Mouse (Mus musculus) left cerebral cortex, postnatal 36 days (tissue): ENCODE results near the gene Ank3. TPM values are rescaled to one million over a fixed set of nuclear protein-coding genes. Genes with fewer than 3 reads are reported as not detected.

ENCODE experiments used
- DNase-seq, 2 experiments: peaks; one replicate each; pipeline ENCODE4 v3.0.0; 2021 to 2022; ENCODE audit warnings: low spot score in 2 of 2, mixed read lengths in 1 of 2
- intact Hi-C: fragments of 180-260 bp; cut with DNase I; formaldehyde crosslinking; loops from one replicate; pipeline ENCODE4 v1.15.1; 2025
- total RNA-seq, 2 experiments: library from RNA; stranded (reverse); gene quantifications; 2 replicates each; pipeline ENCODE4 v1.2.3; 2021

Ank3 gene
- total RNA-seq, 2 experiments from 2014 or later, result 498 to 546 TPM

- intact Hi-C loops, result no loop called here
Measured at GRCm38 (mm10) chr10:69562931-69563330, 164.4 kb downstream of the Ank3 start.

GRCm38 (mm10) chr10:69565052-69565451 lies 166.5 kb downstream of the Ank3 start:
- no peak for DNase-seq
- intact Hi-C loops, result no loop called here

More at GRCm38 (mm10) chr10:69562931-69563330, 164.4 kb downstream of the Ank3 start:
- DNase-seq, result no peak

GRCm38 (mm10) chr10:69568976-69569375 lies 170.4 kb downstream of the Ank3 start:
- DNase-seq, result no peak
- intact Hi-C loops, result no loop called here

- intact Hi-C loops, result loop anchor here (5.0 kb wide), 1 partner anchor 73 kb away; no protein-coding TSS in a partner anchor
- DNase-seq, result no peak
Measured at GRCm38 (mm10) chr10:69569740-69570139, 171.2 kb downstream of the Ank3 start.

GRCm38 (mm10) chr10:69570466-69571288 lies 172.1 kb downstream of the Ank3 start:
- no peak for DNase-seq
- intact Hi-C loops, result loop anchor here (5.0 kb wide), 1 partner anchor 72 kb away; no protein-coding TSS in a partner anchor

GRCm38 (mm10) chr10:69571422-69571821 lies 172.8 kb downstream of the Ank3 start:
- DNase-seq, result no peak
- intact Hi-C loops, result loop anchor here (5.0 kb wide), 1 partner anchor 71 kb away; no protein-coding TSS in a partner anchor

- no peak for DNase-seq
- intact Hi-C loops, result loop anchor here (5.0 kb wide), 1 partner anchor 70 kb away; no protein-coding TSS in a partner anchor
Measured at GRCm38 (mm10) chr10:69571972-69572371, 173.4 kb downstream of the Ank3 start.

- intact Hi-C loops, result loop anchor here (5.0 kb wide), 1 partner anchor 69 kb away; no protein-coding TSS in a partner anchor
- no peak for DNase-seq
Measured at GRCm38 (mm10) chr10:69573054-69573453, 174.5 kb downstream of the Ank3 start.

- intact Hi-C loops, result loop anchor here (5.0 kb wide), 1 partner anchor 69 kb away; no protein-coding TSS in a partner anchor
- DNase-seq, result no peak
Measured at GRCm38 (mm10) chr10:69573746-69574145, 175.2 kb downstream of the Ank3 start.

GRCm38 (mm10) chr10:69574190-69574663 lies 175.7 kb downstream of the Ank3 start:
- intact Hi-C loops, result loop anchor here (5.0 kb wide), 1 partner anchor 68 kb away; no protein-coding TSS in a partner anchor
- no peak for DNase-seq

GRCm38 (mm10) chr10:69574894-69575293 lies 176.3 kb downstream of the Ank3 start:
- intact Hi-C loops, result loop anchor here (5.0 kb wide), 3 partner anchors 38 to 67 kb away; no protein-coding TSS in a partner anchor
- DNase-seq, result no peak

GRCm38 (mm10) chr10:69575451-69575850 lies 176.9 kb downstream of the Ank3 start:
- no peak for DNase-seq
- intact Hi-C loops, result loop anchor here (5.0 kb wide), 2 partner anchors 38 to 57 kb away; no protein-coding TSS in a partner anchor

- intact Hi-C loops, result loop anchor here (5.0 kb wide), 2 partner anchors 39 to 56 kb away; no protein-coding TSS in a partner anchor
- no peak for DNase-seq
Measured at GRCm38 (mm10) chr10:69576264-69576663, 177.7 kb downstream of the Ank3 start.

GRCm38 (mm10) chr10:69577061-69577728 lies 178.6 kb downstream of the Ank3 start:
- intact Hi-C loops, result loop anchor here (5.0 kb wide), 2 partner anchors 40 to 55 kb away; no protein-coding TSS in a partner anchor
- no peak for DNase-seq

- intact Hi-C loops, result loop anchor here (5.0 kb wide), 2 partner anchors 40 to 55 kb away; no protein-coding TSS in a partner anchor
- no peak for DNase-seq
Measured at GRCm38 (mm10) chr10:69577729-69578061, 179.1 kb downstream of the Ank3 start.

- intact Hi-C loops, result loop anchor here (5.0 kb wide), 2 partner anchors 42 to 53 kb away; no protein-coding TSS in a partner anchor
Measured at GRCm38 (mm10) chr10:69579585-69579984, 181.0 kb downstream of the Ank3 start.

GRCm38 (mm10) chr10:69581525-69581924 lies 183.0 kb downstream of the Ank3 start:
- DNase-seq, result no peak
- intact Hi-C loops, result no loop called here

More at GRCm38 (mm10) chr10:69579585-69579984, 181.0 kb downstream of the Ank3 start:
- peak; percentile 62 to 66 for DNase-seq

- DNase-seq, result no peak
- intact Hi-C loops, result no loop called here
Measured at GRCm38 (mm10) chr10:69583874-69584481, 185.4 kb downstream of the Ank3 start.

- intact Hi-C loops, result no loop called here
- no peak for DNase-seq
Measured at GRCm38 (mm10) chr10:69584566-69584965, 186.0 kb downstream of the Ank3 start.
